Mouse (Mus musculus) lung, postnatal 10 days (tissue): ENCODE data around the gene Slfn3.
"Not testable (repeated sequence)": the region's sequence is repeated elsewhere in the genome, so short reads cannot be mapped to it uniquely, and the experiment has no call there.

Source experiments
- DNase-seq: peaks from one replicate; pipeline ENCODE4 v3.0.0; 2021

Slfn3 gene

GRCm38 (mm10) chr11:83191134-83191893 lies at the start of gene Slfn3:
Gene Slfn3 (plus strand): TSS chr11:83191330.
- DNase-seq = peak; percentile 54

- DNase-seq = not testable (repeated sequence)
These were observed 42.2 kb upstream of the Slfn3 start for GRCm38 (mm10) chr11:83148939-83149338.

- DNase-seq = no peak
These were observed 16.1 kb upstream of the Slfn3 start, which contains the start of gene Slfn4 for GRCm38 (mm10) chr11:83174948-83175539. Gene Slfn4 (plus strand): TSS chr11:83175186.

- DNase-seq = peak; percentile 19
These were observed 871 bp downstream of the Slfn3 start for GRCm38 (mm10) chr11:83192001-83192400.

- no peak for DNase-seq
These were observed 13.9 kb downstream of the Slfn3 start for GRCm38 (mm10) chr11:83205002-83205401.

- DNase-seq = no peak
These were observed 25.0 kb downstream of the Slfn3 start for GRCm38 (mm10) chr11:83216119-83216518.

GRCm38 (mm10) chr11:83221328-83221877 lies 30.3 kb downstream of the Slfn3 start:
- DNase-seq = no peak

- DNase-seq = peak; percentile 13
These were observed 32.2 kb downstream of the Slfn3 start for GRCm38 (mm10) chr11:83223367-83223766.

GRCm38 (mm10) chr11:83223793-83224192 lies 32.7 kb downstream of the Slfn3 start:
- DNase-seq = not testable (repeated sequence)

GRCm38 (mm10) chr11:83224217-83224616 lies 33.1 kb downstream of the Slfn3 start:
- DNase-seq = peak; percentile 9

- no peak for DNase-seq
These were observed 33.6 kb downstream of the Slfn3 start for GRCm38 (mm10) chr11:83224750-83225149.

GRCm38 (mm10) chr11:83225371-83225960 lies 34.3 kb downstream of the Slfn3 start:
- DNase-seq = no peak

- DNase-seq = no peak
These were observed 37.0 kb downstream of the Slfn3 start for GRCm38 (mm10) chr11:83227926-83228723.

GRCm38 (mm10) chr11:83230966-83231365 lies 39.8 kb downstream of the Slfn3 start:
- DNase-seq = peak; percentile 9

GRCm38 (mm10) chr11:83233621-83234020 lies 42.5 kb downstream of the Slfn3 start:
- not testable (repeated sequence) for DNase-seq

- not testable (repeated sequence) for DNase-seq
These were observed 46.3 kb downstream of the Slfn3 start for GRCm38 (mm10) chr11:83237390-83237789.

- DNase-seq = no peak
These were observed 47.3 kb downstream of the Slfn3 start for GRCm38 (mm10) chr11:83238389-83238788.

- no peak for DNase-seq
These were observed 48.7 kb downstream of the Slfn3 start for GRCm38 (mm10) chr11:83239811-83240210.

GRCm38 (mm10) chr11:83257211-83257610 lies 66.1 kb downstream of the Slfn3 start:
- not testable (repeated sequence) for DNase-seq

GRCm38 (mm10) chr11:83262673-83263072 lies 71.5 kb downstream of the Slfn3 start:
- no peak for DNase-seq

GRCm38 (mm10) chr11:83263146-83263545 lies 72.0 kb downstream of the Slfn3 start:
- DNase-seq = no peak
